Mouse (Mus musculus) embryonic stem cell, embryonic (primary cell): ENCODE measurements around the gene Zfp954.
"Not testable (repeated sequence)": the region's sequence is repeated elsewhere in the genome, so short reads cannot be mapped to it uniquely, and the experiment has no call there.

Experiments used
- CTCF ChIA-PET, 4 experiments: fragments of 300-600 bp in 2 of 4; fragments of 350-600 bp in 2 of 4; sonication (Branson Sonifier 250); formaldehyde crosslinking; loops; one replicate each; lab custom pipeline; 2022; ENCODE audit warnings: inconsistent platforms in 2 of 4; lab: Charles Lee
- POLR2A ChIA-PET, 4 experiments: fragments of 300-600 bp in 2 of 4; fragments of 350-600 bp in 2 of 4; sonication (Branson Sonifier 250); formaldehyde crosslinking; loops; one replicate each; lab custom pipeline; 2022; ENCODE audit warnings: antibody characterized with exemption in 4 of 4, inconsistent platforms in 1 of 4; lab: Charles Lee

Zfp954 gene

GRCm38 (mm10) chr7:7120921-7121601, at the start of gene Zfp954:
Zfp954 (minus strand) TSS chr7:7121488.
- POLR2A ChIA-PET = interaction anchor here in 2 of 4 experiments (0.6 to 1.0 kb wide), 7 partner anchors 9 to 122 kb away, joined by 3 to 6 read pairs (median 3); partner anchors contain the start of genes Zfp418 (in 1 of the 2) and Zfp773 (in 1 of the 2)
- CTCF ChIA-PET = interaction anchor here in 3 of 4 experiments (0.6 to 1.3 kb wide), 5 partner anchors 15 to 67 kb away, joined by 3 to 9 read pairs (median 3); partner anchors contain the start of gene Zfp773 (in 2 of the 3)

GRCm38 (mm10) chr7:7145991-7146608, 24.8 kb upstream of the Zfp954 start:
- ChIA-PET POLR2A (no interaction called here), CTCF (no interaction called here)

GRCm38 (mm10) chr7:7144215-7144614, 22.9 kb upstream of the Zfp954 start:
- CTCF ChIA-PET = no interaction called here
- POLR2A ChIA-PET = no interaction called here

- POLR2A ChIA-PET = interaction anchor here in 3 of 4 experiments (0.6 to 2.2 kb wide), 9 partner anchors 9 to 408 kb away, joined by 3 to 8 read pairs (median 3); partner anchors contain the start of genes Zfp418 (in 2 of the 3) and Zfp954 (in 1 of the 3)
- CTCF ChIA-PET = interaction anchor here (0.6 to 1.9 kb wide), 7 partner anchors 16 to 774 kb away, joined by 3 to 19 read pairs (median 3); partner anchors contain the start of genes Zfp78 (in 1 of the 4) and Zfp954 (in 1 of the 4)
Observed at GRCm38 (mm10) chr7:7136379-7136866, 15.1 kb upstream of the Zfp954 start, which contains the start of gene Zfp773. Zfp773 (minus strand) TSS chr7:7136755.

GRCm38 (mm10) chr7:7132751-7133150, 11.5 kb upstream of the Zfp954 start:
- CTCF ChIA-PET = no interaction called here
- POLR2A ChIA-PET = interaction anchor here in 2 of 4 experiments (0.6 to 0.9 kb wide), 2 partner anchors 177 to 191 kb away, joined by 3 read pairs; no protein-coding TSS in a partner anchor

- POLR2A ChIA-PET = interaction anchor here in 2 of 4 experiments (0.7 to 1.5 kb wide), 3 partner anchors 10 to 138 kb away, joined by 3 read pairs; partner anchors contain the start of gene Zfp954 (in 1 of the 2)
- CTCF ChIA-PET = not testable (repeated sequence)
Observed at GRCm38 (mm10) chr7:7130491-7131124, 9.3 kb upstream of the Zfp954 start.

- CTCF ChIA-PET = interaction anchor here in 1 of 4 experiments (1.3 kb wide), 1 partner anchor 67 kb away, joined by 6 read pairs; no protein-coding TSS in a partner anchor
Observed at GRCm38 (mm10) chr7:7121602-7121980, 303 bp upstream of the Zfp954 start.

GRCm38 (mm10) chr7:7118441-7118840, 2.8 kb downstream of the Zfp954 start:
- CTCF ChIA-PET = interaction anchor here in 1 of 4 experiments (0.6 kb wide), 1 partner anchor 22 kb away, joined by 3 read pairs; no protein-coding TSS in a partner anchor
- POLR2A ChIA-PET = no interaction called here

More at GRCm38 (mm10) chr7:7121602-7121980, 303 bp upstream of the Zfp954 start:
- POLR2A ChIA-PET = interaction anchor here in 1 of 4 experiments (1.0 kb wide), 1 partner anchor 13 kb away, joined by 3 read pairs; no protein-coding TSS in a partner anchor

- CTCF ChIA-PET = interaction anchor here in 2 of 4 experiments (0.6 to 1.1 kb wide), 2 partner anchors 80 to 826 kb away, joined by 3 to 4 read pairs; no protein-coding TSS in a partner anchor
- POLR2A ChIA-PET = interaction anchor here in 2 of 4 experiments (0.7 to 0.9 kb wide), 4 partner anchors 13 to 381 kb away, joined by 3 to 4 read pairs (median 3); partner anchors contain the start of gene Zfp954 (in 1 of the 2)
Observed at GRCm38 (mm10) chr7:7108501-7108900, 12.8 kb downstream of the Zfp954 start.
